Mouse (Mus musculus) forebrain, embryonic 16.5 days (tissue): Measurements from ENCODE around the gene Mprip. TPM values are rescaled to one million over a fixed set of nuclear protein-coding genes. Genes with fewer than 3 reads are reported as not detected.

Experiments
- ATAC-seq: fragments of 200-750 bp; cut with Nextera tagmentation; 2 replicates; pipeline ENCODE4 v1.8.0; 2017; ENCODE audit warnings: mild to moderate bottlenecking, moderate library complexity
- H3K27ac ChIP-seq: fragments of 300-500 bp; sonication (generic); 2 replicates; pipeline ENCODE4 v1.5.1; 2014; ENCODE audit warnings: low read length, control low read depth
- H3K27me3 ChIP-seq: fragments of 300-500 bp; sonication (generic); replicated peaks from 2 replicates; pipeline ENCODE4 v1.6.1; 2014; ENCODE audit warnings: low read length; ENCODE audit not compliant: control insufficient read depth, insufficient read depth
- H3K36me3 ChIP-seq: fragments of 300-500 bp; sonication (generic); 2 replicates; pipeline ENCODE4 v1.6.1; 2014; ENCODE audit not compliant: control insufficient read depth, insufficient read depth
- H3K4me1 ChIP-seq: fragments of 300-500 bp; sonication (generic); replicated peaks from 2 replicates; pipeline ENCODE4 v1.6.1; 2014; ENCODE audit warnings: low read length; ENCODE audit not compliant: control insufficient read depth, insufficient read depth
- H3K4me2 ChIP-seq: fragments of 300-500 bp; sonication (generic); 2 replicates; pipeline ENCODE4 v1.6.1; 2014; ENCODE audit warnings: mild to moderate bottlenecking, low read length, control low read depth
- H3K4me3 ChIP-seq: fragments of 300-500 bp; sonication (generic); replicated peaks from 2 replicates; pipeline ENCODE4 v1.5.1; 2014; ENCODE audit warnings: mild to moderate bottlenecking, low read length, control low read depth
- H3K9ac ChIP-seq: fragments of 300-500 bp; sonication (generic); replicated peaks from 2 replicates; pipeline ENCODE4 v1.6.1; 2014; ENCODE audit warnings: low read depth, low read length, control low read depth
- H3K9me3 ChIP-seq: fragments of 300-500 bp; sonication (generic); 2 replicates; pipeline ENCODE4 v1.6.1; 2016; ENCODE audit warnings: low read length; ENCODE audit not compliant: control insufficient read depth
- WGBS: fragments of 180-500 bp; shearing (Covaris S2); extraction: QIAGEN DNeasy Blood & Tissue Kit; methylation state at CpG from one replicate; pipeline ENCODE4 v1.1.7; 2014; 5-methylcytosine and 5-hydroxymethylcytosine counted together
- polyA plus RNA-seq: library from polyadenylated mRNA; unstranded; fragments of >200 nt; fragmentation: Nextera tagmentation; extraction: Ambion mirVana; gene quantifications from 2 replicates; pipeline ENCODE4 v1.2.1, GENCODE M21; 2015

Mprip gene
- polyA plus RNA-seq, 1 experiment from 2014 or later, result 51.9 TPM

DNA sequence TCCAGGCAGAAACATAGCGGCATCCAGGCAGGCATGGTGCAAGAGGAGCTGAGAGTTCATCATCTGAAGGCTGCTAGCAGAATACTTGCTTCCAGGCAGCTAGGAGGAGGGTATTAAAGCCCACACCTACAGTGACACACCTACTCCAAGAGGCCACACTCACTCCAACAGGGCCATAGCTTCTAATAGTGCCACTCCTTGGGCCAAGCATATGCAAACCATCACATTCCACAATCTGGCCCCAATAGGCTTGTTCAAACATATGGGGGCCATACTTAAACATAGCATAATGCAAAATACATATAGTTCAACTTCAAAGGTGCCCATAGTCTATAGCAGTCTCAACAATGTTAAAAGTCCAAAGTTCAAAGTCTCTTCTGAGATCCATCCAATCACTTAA is 128.2 kb downstream of the Mprip start:
- no peak for ATAC-seq
- Histone ChIP-seq H3K4me1 (peaks cover 6% of the 10 kb centered on the region; the same call in 1 of the 2 replicates), H3K9me3 (no peaks in the 10 kb centered on the region), H3K4me3 (no peak overlapping the region), H3K4me2 (no peak overlapping the region), H3K9ac (no peak overlapping the region), H3K36me3 (peaks cover 21% of the 10 kb centered on the region), H3K27me3 (no peaks in the 10 kb centered on the region), H3K27ac (no peak overlapping the region)
- WGBS, result 96% methylated on average over 1 of the region's 1 CpGs

DNA sequence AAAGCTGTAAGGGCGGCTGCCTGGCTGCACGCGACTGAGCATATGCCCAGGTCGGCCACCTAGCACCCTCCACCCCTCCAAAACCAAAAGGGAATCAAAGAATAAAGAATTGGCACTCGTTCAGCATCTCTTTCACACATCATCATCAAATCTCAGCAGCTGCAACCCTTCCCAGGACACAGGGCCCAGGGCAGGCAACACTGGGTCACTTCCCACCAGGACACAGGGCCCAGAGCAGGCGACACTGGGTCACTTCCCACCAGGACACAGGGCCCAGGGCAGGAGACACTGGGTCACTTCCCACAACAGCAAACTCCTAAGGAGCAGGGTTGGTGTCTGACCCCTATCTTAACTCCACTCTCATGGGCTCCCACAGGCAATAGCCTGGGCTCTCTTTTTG is 132.3 kb downstream of the Mprip start:
- ATAC-seq, result no peak
- H3K27me3 ChIP-seq, result no peaks in the 10 kb centered on the region

DNA sequence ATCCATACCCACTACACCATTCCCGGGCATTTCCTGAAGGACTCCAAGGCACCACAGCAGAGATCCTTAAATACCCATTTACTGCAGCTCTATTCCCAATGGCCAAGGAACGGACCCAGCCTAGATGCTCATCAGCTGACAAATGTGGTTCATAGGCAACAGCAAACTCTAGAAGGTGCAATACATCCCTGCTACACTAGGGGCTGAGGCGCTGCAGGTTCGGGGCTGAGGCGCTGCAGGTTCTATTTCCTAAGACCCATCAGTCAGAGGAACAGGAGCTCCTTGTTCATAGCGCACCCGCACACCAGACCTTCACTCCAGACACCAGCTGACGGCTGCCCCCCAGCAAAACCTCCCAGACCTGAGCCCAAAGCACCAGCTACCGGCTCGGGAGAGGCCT is 139.3 kb downstream of the Mprip start:
- no peaks in the 10 kb centered on the region for H3K4me1 ChIP-seq
- 95% methylated on average over 10 of the region's 10 CpGs for WGBS
- no peak overlapping the region for H3K27ac ChIP-seq

More for the DNA sequence above, 132.3 kb downstream of the Mprip start:
- WGBS, result 91% methylated on average over 6 of the region's 6 CpGs
- Histone ChIP-seq H3K36me3 (peaks cover 41% of the 10 kb centered on the region), H3K27ac (no peak overlapping the region), H3K4me1 (no peaks in the 10 kb centered on the region), H3K4me3 (no peak overlapping the region), H3K9me3 (no peaks in the 10 kb centered on the region), H3K9ac (no peak overlapping the region), H3K4me2 (no peak overlapping the region)

DNA sequence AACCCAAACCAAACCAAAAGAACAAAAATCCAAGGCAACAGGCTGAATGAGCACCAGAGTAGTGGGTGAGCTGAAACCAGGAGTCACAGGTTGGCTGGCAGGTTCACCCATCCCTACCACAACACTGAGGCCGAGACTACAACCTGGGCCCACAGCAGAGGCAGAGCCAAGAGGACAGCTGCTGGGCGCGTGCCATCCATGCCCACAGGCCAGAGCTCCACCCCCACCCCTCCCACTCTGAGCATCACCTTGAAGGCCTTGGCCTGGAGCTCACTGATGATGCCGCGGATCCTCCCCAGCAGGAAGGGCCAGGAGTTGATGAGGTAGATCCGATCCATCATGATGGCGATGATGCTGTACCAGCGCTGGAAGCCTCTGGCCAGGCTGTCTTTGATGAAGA is 140.8 kb downstream of the Mprip start:
- Histone ChIP-seq H3K27me3 (no peaks in the 10 kb centered on the region), H3K4me1 (no peaks in the 10 kb centered on the region), H3K4me3 (no peak overlapping the region), H3K9me3 (no peaks in the 10 kb centered on the region), H3K27ac (no peak overlapping the region), H3K4me2 (no peak overlapping the region), H3K36me3 (peaks cover 42% of the 10 kb centered on the region), H3K9ac (no peak overlapping the region)
- ATAC-seq, result no peak
- 96% methylated on average over 8 of the region's 8 CpGs for WGBS

More for the DNA sequence above, 139.3 kb downstream of the Mprip start:
- Histone ChIP-seq H3K4me3 (no peak overlapping the region), H3K9ac (no peak overlapping the region), H3K9me3 (no peaks in the 10 kb centered on the region), H3K4me2 (no peak overlapping the region), H3K27me3 (no peaks in the 10 kb centered on the region), H3K36me3 (peaks cover 47% of the 10 kb centered on the region)
- no peak for ATAC-seq

DNA sequence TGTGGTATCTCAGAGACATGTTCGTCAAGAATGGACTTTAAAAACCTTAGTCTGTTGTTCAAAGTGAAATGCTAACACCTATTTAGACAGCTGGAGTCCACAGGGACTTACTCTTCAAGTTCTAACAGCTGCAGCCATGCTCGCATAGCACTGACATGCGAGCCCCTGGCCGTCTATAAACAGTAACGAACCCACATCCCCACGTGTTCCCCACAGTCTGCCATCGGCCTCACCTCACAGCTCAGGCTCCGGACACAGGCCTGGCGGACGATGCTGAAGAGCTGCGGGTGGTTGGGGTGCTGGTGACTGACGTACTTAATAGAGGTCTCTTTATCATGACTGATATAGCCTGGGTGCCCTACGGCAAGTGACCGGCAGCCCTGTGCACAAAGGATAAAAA is 142.4 kb downstream of the Mprip start:
- ATAC-seq, result no peak
- WGBS, result 92% methylated on average over 14 of the region's 14 CpGs
- Histone ChIP-seq H3K36me3 (peaks cover 31% of the 10 kb centered on the region), H3K27me3 (no peaks in the 10 kb centered on the region), H3K4me3 (no peak overlapping the region), H3K9me3 (no peaks in the 10 kb centered on the region), H3K4me2 (no peak overlapping the region), H3K4me1 (peaks cover 2% of the 10 kb centered on the region), H3K27ac (no peak overlapping the region), H3K9ac (no peak overlapping the region)

DNA sequence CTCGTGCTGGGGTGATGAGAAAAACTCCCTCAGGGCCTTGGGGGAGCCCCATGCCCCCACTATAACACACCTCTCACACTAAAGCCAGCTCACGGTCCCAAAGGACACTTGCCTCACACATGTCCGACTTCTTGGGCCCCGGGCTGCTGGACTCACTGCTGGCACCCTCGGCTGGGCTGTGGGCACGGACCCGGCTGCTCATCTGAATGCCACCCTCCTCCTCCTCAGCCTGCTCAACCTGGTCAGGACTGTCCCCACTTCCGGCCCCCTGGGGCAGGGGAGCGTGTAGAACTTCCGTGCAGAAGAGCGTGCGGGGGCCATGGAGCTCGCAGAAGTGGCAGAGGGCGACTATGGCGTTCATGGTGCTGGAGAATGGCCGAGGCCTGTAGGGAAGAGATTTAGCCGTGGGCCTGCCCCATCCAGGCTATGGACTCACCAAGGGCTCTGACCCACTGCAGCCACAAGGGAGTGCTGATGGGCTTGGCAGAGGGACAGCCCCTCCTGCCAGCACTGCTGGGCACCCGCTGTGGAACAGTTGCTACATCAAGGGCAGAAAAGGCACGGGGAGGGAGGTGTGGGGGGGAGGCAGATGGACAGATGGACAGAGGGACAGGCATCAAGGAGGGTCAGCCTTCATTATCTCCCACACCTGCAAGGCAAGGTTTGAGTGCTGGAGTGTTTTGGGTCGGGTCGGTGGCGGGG is 143.5 kb downstream of the Mprip start:
- Histone ChIP-seq H3K4me1 (peaks cover 9% of the 10 kb centered on the region), H3K27ac (no peak overlapping the region), H3K9me3 (no peaks in the 10 kb centered on the region), H3K4me3 (no peak overlapping the region), H3K36me3 (peaks cover 21% of the 10 kb centered on the region), H3K27me3 (no peaks in the 10 kb centered on the region), H3K4me2 (no peak overlapping the region), H3K9ac (no peak overlapping the region)
- 93% methylated on average over 22 of the region's 22 CpGs for WGBS
- ATAC-seq, result no peak

DNA sequence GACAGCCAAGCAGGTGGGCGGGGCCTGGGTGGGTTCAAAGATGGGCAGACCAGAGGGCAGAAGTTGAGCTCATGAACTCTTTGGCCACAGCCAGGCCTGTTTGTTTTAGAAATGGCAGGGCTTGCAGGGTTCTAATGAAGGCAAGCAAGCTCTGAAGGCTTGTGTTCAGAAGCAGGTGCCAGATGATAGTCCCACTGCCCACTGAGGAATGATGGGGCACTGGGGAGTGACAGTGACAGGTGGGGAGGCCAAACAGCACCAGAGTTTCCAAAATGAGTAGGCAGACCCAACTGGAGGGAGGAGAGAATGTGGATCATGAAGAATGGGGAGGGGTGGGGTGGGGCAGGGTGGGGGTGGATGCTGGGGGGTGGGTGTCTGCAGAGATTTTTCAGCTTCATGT is 144.2 kb downstream of the Mprip start:
- ATAC-seq, result no peak
- peaks cover 9% of the 10 kb centered on the region for H3K4me1 ChIP-seq
- H3K27me3 ChIP-seq, result no peaks in the 10 kb centered on the region
- H3K4me3 ChIP-seq, result no peak overlapping the region
- H3K9me3 ChIP-seq, result no peaks in the 10 kb centered on the region
- no peak overlapping the region for H3K27ac ChIP-seq
- peaks cover 15% of the 10 kb centered on the region for H3K36me3 ChIP-seq
- H3K9ac ChIP-seq, result no peak overlapping the region
- 92% methylated on average over 1 of the region's 1 CpGs for WGBS
- no peak overlapping the region for H3K4me2 ChIP-seq

DNA sequence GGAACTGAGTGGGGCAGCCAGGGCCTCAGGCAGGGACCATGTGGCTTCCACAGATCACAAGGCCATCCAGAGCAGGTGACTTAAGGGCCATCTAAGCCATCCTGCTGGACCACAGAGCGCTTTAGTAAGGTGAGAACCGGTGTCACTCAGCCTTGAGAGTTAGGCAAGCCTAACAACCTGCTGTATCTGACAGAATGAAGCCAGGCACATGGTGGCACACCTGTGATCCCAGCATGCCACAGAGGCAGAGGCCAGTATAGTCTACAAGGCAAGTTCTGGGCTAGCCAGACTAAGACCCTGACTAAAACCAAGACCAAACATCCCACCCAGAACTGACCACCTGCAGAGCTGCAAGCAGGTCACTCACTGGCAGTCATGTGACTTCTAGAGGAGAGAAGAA is 144.6 kb downstream of the Mprip start:
- Histone ChIP-seq H3K27me3 (no peaks in the 10 kb centered on the region), H3K36me3 (peaks cover 11% of the 10 kb centered on the region), H3K4me3 (no peak overlapping the region), H3K4me1 (peaks cover 9% of the 10 kb centered on the region), H3K9ac (no peak overlapping the region), H3K27ac (no peak overlapping the region), H3K4me2 (no peak overlapping the region), H3K9me3 (no peaks in the 10 kb centered on the region)
- no peak for ATAC-seq
- WGBS, result 98% methylated on average over 2 of the region's 2 CpGs

DNA sequence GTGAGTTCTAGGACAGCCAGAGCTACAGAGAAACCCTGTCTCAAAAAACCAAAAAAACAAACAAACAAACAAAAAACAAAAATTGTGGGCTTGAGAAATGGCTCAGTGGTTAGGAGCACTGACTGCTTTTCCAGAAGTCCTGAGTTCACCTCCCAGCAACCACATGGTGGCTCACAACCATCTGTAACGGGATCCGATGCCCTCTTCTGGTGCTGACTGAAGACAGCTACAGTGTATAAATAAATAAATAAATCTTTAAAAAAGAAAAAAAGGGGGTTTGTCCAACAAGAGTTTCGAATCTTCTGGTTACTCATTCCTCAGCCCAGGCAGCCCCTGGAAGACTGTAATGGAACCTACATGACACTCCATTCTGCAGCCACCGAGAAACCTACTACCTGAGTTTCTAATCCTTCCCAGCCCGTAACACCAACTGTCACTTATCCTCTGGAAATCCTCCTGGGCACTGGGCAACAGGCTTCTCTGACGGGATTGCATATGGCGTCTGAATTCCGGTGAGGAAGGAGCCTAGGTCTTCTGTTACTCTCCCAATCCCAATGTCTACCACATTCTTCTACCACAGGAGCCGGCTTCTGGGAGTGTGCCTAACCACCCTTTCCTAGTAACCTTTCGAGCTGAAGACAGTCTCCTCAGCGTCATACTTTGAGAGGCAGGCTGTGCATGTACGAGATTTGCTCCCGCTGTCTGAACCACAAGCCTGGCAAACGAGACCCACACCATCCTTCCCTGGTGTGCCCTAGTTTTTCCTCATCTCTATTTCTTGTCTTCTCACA is 147.3 kb downstream of the Mprip start:
- Histone ChIP-seq H3K9ac (peak overlapping the region; percentile 93; the same call in 1 of the 2 replicates), H3K4me3 (peak overlapping the region; percentile 57), H3K4me1 (peaks cover 11% of the 10 kb centered on the region), H3K4me2 (peak overlapping the region; percentile 75), H3K27me3 (no peaks in the 10 kb centered on the region), H3K27ac (no peak overlapping the region), H3K36me3 (no peaks in the 10 kb centered on the region; the same call in 1 of the 2 replicates), H3K9me3 (no peaks in the 10 kb centered on the region)
- no peak for ATAC-seq
- WGBS, result 68% methylated on average over 14 of the region's 14 CpGs
